Mouse (Mus musculus) forebrain, embryonic 16.5 days (tissue): ENCODE data around the gene Gm6408. TPM values are rescaled to one million over a fixed set of nuclear protein-coding genes. Genes with fewer than 3 reads are reported as not detected.
"Not testable (repeated sequence)": the region's sequence is repeated elsewhere in the genome, so short reads cannot be mapped to it uniquely, and the experiment has no call there.

Experiments used
- ATAC-seq: fragments of 200-750 bp; cut with Nextera tagmentation; 2 replicates; pipeline ENCODE4 v1.8.0; 2017; ENCODE audit warnings: mild to moderate bottlenecking, moderate library complexity
- H3K27ac ChIP-seq: fragments of 300-500 bp; sonication (generic); 2 replicates; pipeline ENCODE4 v1.5.1; 2014; ENCODE audit warnings: low read length, control low read depth
- H3K27me3 ChIP-seq: fragments of 300-500 bp; sonication (generic); replicated peaks from 2 replicates; pipeline ENCODE4 v1.6.1; 2014; ENCODE audit warnings: low read length; ENCODE audit not compliant: control insufficient read depth, insufficient read depth
- H3K36me3 ChIP-seq: fragments of 300-500 bp; sonication (generic); 2 replicates; pipeline ENCODE4 v1.6.1; 2014; ENCODE audit not compliant: control insufficient read depth, insufficient read depth
- H3K4me1 ChIP-seq: fragments of 300-500 bp; sonication (generic); replicated peaks from 2 replicates; pipeline ENCODE4 v1.6.1; 2014; ENCODE audit warnings: low read length; ENCODE audit not compliant: control insufficient read depth, insufficient read depth
- H3K4me2 ChIP-seq: fragments of 300-500 bp; sonication (generic); 2 replicates; pipeline ENCODE4 v1.6.1; 2014; ENCODE audit warnings: mild to moderate bottlenecking, low read length, control low read depth
- H3K4me3 ChIP-seq: fragments of 300-500 bp; sonication (generic); replicated peaks from 2 replicates; pipeline ENCODE4 v1.5.1; 2014; ENCODE audit warnings: mild to moderate bottlenecking, low read length, control low read depth
- H3K9ac ChIP-seq: fragments of 300-500 bp; sonication (generic); replicated peaks from 2 replicates; pipeline ENCODE4 v1.6.1; 2014; ENCODE audit warnings: low read depth, low read length, control low read depth
- H3K9me3 ChIP-seq: fragments of 300-500 bp; sonication (generic); 2 replicates; pipeline ENCODE4 v1.6.1; 2016; ENCODE audit warnings: low read length; ENCODE audit not compliant: control insufficient read depth
- WGBS: fragments of 180-500 bp; shearing (Covaris S2); extraction: QIAGEN DNeasy Blood & Tissue Kit; methylation state at CpG from one replicate; pipeline ENCODE4 v1.1.7; 2014; 5-methylcytosine and 5-hydroxymethylcytosine counted together
- polyA plus RNA-seq: library from polyadenylated mRNA; unstranded; fragments of >200 nt; fragmentation: Nextera tagmentation; extraction: Ambion mirVana; gene quantifications from 2 replicates; pipeline ENCODE4 v1.2.1, GENCODE M21; 2015

The Gm6408 gene
- polyA plus RNA-seq, 1 experiment from 2014 or later, result not detected

- Histone ChIP-seq H3K36me3 (no peaks in the 10 kb centered on the region), H3K27me3 (no peaks in the 10 kb centered on the region), H3K9me3 (no peaks in the 10 kb centered on the region), H3K27ac (no peak overlapping the region), H3K4me2 (no peak overlapping the region), H3K9ac (no peak overlapping the region), H3K4me3 (no peak overlapping the region), H3K4me1 (no peaks in the 10 kb centered on the region)
- WGBS, result 94% methylated on average over 6 of the region's 6 CpGs
- no peak for ATAC-seq
These were observed 28.2 kb upstream of the Gm6408 start for GRCm38 (mm10) chr5:146453556-146453955.

DNA sequence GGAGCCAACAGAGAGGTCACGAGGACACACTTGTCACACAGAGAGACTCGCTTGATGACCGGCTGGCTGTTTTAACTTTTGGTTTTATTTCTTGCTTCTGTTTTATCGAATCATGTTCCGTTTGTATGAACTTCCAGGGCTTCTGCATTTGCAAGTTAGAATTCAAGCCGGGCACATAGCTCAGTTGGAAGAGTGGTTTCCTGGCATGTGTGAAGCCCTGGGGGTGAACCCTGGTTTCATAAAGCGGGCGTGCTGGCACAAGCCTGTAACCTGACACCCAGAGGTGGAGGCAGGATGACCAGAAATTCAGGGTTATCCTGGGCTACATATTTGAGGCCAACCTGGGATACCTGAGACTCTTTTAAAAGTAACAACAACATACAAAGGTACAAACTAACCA is 20.2 kb upstream of the Gm6408 start:
- H3K27me3 ChIP-seq, result no peaks in the 10 kb centered on the region
- 0 out of 2 replicates have a peak, but pooled peaks cover 6% of the 10 kb centered on the region for H3K36me3 ChIP-seq
- ATAC-seq, result no peak
- no peaks in the 10 kb centered on the region for H3K9me3 ChIP-seq
- H3K27ac ChIP-seq, result no peak overlapping the region
- no peak overlapping the region for H3K9ac ChIP-seq
- H3K4me1 ChIP-seq, result no peaks in the 10 kb centered on the region
- H3K4me3 ChIP-seq, result no peak overlapping the region
- 88% methylated on average over 8 of the region's 8 CpGs for WGBS
- H3K4me2 ChIP-seq, result no peak overlapping the region

- Histone ChIP-seq H3K9me3 (no peaks in the 10 kb centered on the region), H3K36me3 (0 out of 2 replicates have a peak, but pooled peaks cover 2% of the 10 kb centered on the region), H3K4me3 (no peak overlapping the region), H3K4me1 (no peaks in the 10 kb centered on the region), H3K9ac (no peak overlapping the region), H3K27ac (no peak overlapping the region), H3K4me2 (no peak overlapping the region), H3K27me3 (no peaks in the 10 kb centered on the region)
- WGBS, result 92% methylated on average over 19 of the region's 19 CpGs
- no peak for ATAC-seq
These were observed 15.1 kb upstream of the Gm6408 start for GRCm38 (mm10) chr5:146466663-146467062.

- H3K36me3 ChIP-seq, result 0 out of 2 replicates have a peak, but pooled peaks cover 2% of the 10 kb centered on the region
- no peaks in the 10 kb centered on the region for H3K9me3 ChIP-seq
- WGBS, result 80% methylated on average over 9 of the region's 9 CpGs
- H3K4me2 ChIP-seq, result no peak overlapping the region
- H3K9ac ChIP-seq, result no peak overlapping the region
- ATAC-seq, result no peak
- no peak overlapping the region for H3K27ac ChIP-seq
- no peaks in the 10 kb centered on the region for H3K4me1 ChIP-seq
- H3K27me3 ChIP-seq, result no peaks in the 10 kb centered on the region
- no peak overlapping the region for H3K4me3 ChIP-seq
These were observed 13.5 kb upstream of the Gm6408 start for GRCm38 (mm10) chr5:146468311-146468710.

DNA sequence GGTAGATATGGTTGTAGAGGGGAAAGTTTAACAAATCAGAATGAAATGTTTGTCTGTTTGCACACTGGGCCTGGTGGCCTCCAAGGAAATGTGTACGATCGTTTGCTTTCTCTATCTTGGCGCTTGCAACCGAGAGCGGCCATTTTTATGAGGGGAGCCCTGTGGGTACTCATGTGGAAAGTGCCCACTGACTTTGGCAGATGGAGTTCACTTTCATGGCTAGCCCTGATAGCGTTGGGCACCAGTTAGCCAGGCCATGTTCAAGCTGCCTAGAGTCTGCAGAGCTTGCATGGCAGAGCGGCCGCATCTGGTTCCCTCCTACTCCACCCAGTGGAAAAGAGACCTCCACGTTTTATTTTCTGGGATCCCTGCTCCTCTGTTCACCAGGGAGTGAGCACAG is 10.9 kb upstream of the Gm6408 start:
- Histone ChIP-seq H3K4me2 (no peak overlapping the region), H3K9me3 (no peaks in the 10 kb centered on the region), H3K27me3 (no peaks in the 10 kb centered on the region), H3K4me1 (no peaks in the 10 kb centered on the region), H3K27ac (no peak overlapping the region), H3K4me3 (no peak overlapping the region), H3K36me3 (0 out of 2 replicates have a peak, but pooled peaks cover 2% of the 10 kb centered on the region), H3K9ac (no peak overlapping the region)
- WGBS, result 93% methylated on average over 9 of the region's 9 CpGs
- no peak for ATAC-seq

GRCm38 (mm10) chr5:146471311-146471710 is 10.5 kb upstream of the Gm6408 start:
- Histone ChIP-seq H3K4me2 (no peak overlapping the region), H3K4me3 (no peak overlapping the region), H3K27ac (no peak overlapping the region), H3K9me3 (no peaks in the 10 kb centered on the region), H3K9ac (no peak overlapping the region), H3K27me3 (no peaks in the 10 kb centered on the region), H3K4me1 (no peaks in the 10 kb centered on the region), H3K36me3 (0 out of 2 replicates have a peak, but pooled peaks cover 2% of the 10 kb centered on the region)
- WGBS, result 93% methylated on average over 5 of the region's 5 CpGs
- ATAC-seq, result no peak

- no peak overlapping the region for H3K4me3 ChIP-seq
- H3K27me3 ChIP-seq, result no peaks in the 10 kb centered on the region
- no peak overlapping the region for H3K9ac ChIP-seq
- 92% methylated on average over 12 of the region's 12 CpGs for WGBS
- no peaks in the 10 kb centered on the region for H3K4me1 ChIP-seq
- ATAC-seq, result no peak
- 0 out of 2 replicates have a peak, but pooled peaks cover 2% of the 10 kb centered on the region for H3K36me3 ChIP-seq
- H3K9me3 ChIP-seq, result no peaks in the 10 kb centered on the region
- no peak overlapping the region for H3K27ac ChIP-seq
- no peak overlapping the region for H3K4me2 ChIP-seq
These were observed 9.9 kb upstream of the Gm6408 start for GRCm38 (mm10) chr5:146471821-146472220.

GRCm38 (mm10) chr5:146479564-146479963 is 2.2 kb upstream of the Gm6408 start:
- not testable (repeated sequence) for ATAC-seq, H3K27ac ChIP-seq

GRCm38 (mm10) chr5:146488959-146489358 is 7.2 kb downstream of the Gm6408 start:
- 9% methylated on average over 3 of the region's 4 CpGs for WGBS
- not testable (repeated sequence) for H3K9me3 ChIP-seq, H3K4me3 ChIP-seq, H3K4me2 ChIP-seq, ATAC-seq, H3K36me3 ChIP-seq, H3K27ac ChIP-seq, H3K27me3 ChIP-seq, H3K9ac ChIP-seq, H3K4me1 ChIP-seq

More at GRCm38 (mm10) chr5:146479564-146479963, 2.2 kb upstream of the Gm6408 start:
- H3K4me3 ChIP-seq, H3K36me3 ChIP-seq, H3K4me1 ChIP-seq, H3K9ac ChIP-seq, H3K4me2 ChIP-seq, H3K9me3 ChIP-seq, H3K27me3 ChIP-seq: not testable (repeated sequence)
- WGBS, result 17% methylated on average over 4 of the region's 4 CpGs

DNA sequence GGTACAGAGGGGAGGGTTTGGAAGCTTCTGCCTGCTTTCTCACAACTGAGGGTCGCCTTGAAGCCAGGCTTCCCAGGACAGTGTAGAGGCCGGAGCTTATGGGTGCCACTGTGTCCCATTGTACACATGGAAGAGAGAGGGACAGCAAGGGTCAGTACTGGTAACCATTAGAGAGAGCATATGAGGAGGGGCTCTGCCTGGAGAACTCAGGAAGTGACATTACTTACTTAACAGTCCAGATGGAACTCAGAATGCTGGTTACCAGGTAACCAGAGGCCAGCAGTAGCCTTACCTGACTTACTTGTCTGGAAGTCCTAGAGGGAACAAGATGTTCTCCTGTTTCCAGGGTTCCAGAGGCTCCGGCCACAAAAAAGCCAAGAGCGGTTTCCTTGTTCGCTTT is 9.3 kb downstream of the Gm6408 start, which contains the start of gene Gm6370:
Gene Gm6370 (plus strand): TSS at position 301 of the 400 bp plus-strand sequence.
- not testable (repeated sequence) for H3K27ac ChIP-seq, H3K9ac ChIP-seq, H3K4me1 ChIP-seq, H3K36me3 ChIP-seq, H3K4me3 ChIP-seq, H3K4me2 ChIP-seq, H3K27me3 ChIP-seq, ATAC-seq, H3K9me3 ChIP-seq
- no CpG with 5 or more reads among the region's 5 CpGs for WGBS
